In the genomic region with DNA sequence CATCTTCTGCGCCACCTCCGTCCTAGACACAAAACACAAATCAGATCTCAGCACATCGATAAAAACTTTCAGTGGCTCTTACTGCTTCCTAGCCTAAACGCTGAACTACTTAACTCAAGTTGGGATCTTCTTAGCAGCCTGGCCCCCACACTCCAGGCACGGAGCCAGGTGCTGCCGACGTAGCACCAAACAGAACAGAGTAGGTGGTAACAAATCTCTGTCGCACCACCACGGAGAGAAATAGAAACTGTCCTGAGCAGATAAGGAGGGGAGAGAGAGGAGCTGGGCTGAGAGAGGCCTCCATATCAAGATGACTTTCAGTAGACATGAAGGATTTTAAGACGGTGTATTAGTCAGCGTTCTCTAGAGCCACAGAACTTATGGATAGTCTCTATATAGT, we compare ENCODE assay signal across 25 mouse cellular contexts.
DNase-seq lines count a peak whose midpoint lies in the region; ATAC-seq and TF ChIP-seq lines count a peak whose summit lies in the region.
"Had no signal": no experiment of that assay in that cellular context is flagged by ENCODE, and none has a peak within 500 bp of the region (broad histone marks: within the 10 kb centered on the region; RNA-seq: fewer than 3 reads in every experiment).

No protein-coding gene starts in this region.

- DNase-seq in right cerebral cortex, adult 18-20 months, result peak; percentile 82
- DNase-seq in right cerebral cortex, postnatal 4 days, result no peak
- DNase-seq in layer of hippocampus, adult 9-11 months, result peak; percentile 56
- DNase-seq in left cerebral cortex, postnatal 25 days (ENCODE audit: low spot score in 2 of 2), result peak; percentile 64 to 91
- DNase-seq in telencephalon, adult 2 months (ENCODE audit: low read depth, low spot score), result peak; percentile 79
- DNase-seq in cerebellum, adult 2 months, result no peak
- DNase-seq: adrenal gland, postnatal 36 days; B cell, adult 2 months; cerebellum, adult 8-10 months; gastrocnemius, postnatal 10 days; heart, adult 2 months; heart, postnatal 4 days; thymus, postnatal 25 days had no signal

- TF ChIP-seq POLR2A in cerebellum, adult 2 months (IDR thresholded peaks at IDR 0.05; ENCODE audit: borderline replicate concordance, insufficient read depth, low read length), result no peak

- no peak for TF ChIP-seq CTCF in cerebellum, adult 2 months (IDR thresholded peaks at IDR 0.05; ENCODE audit: borderline replicate concordance, insufficient read depth, low read depth, low read length)

- H3K4me3 ChIP-seq in forebrain, embryonic 13.5 days, result no peak overlapping the region
- H3K4me3 ChIP-seq in kidney, embryonic 16.5 days (ENCODE audit: low read length), result no peak overlapping the region
- no peak overlapping the region for H3K4me3 ChIP-seq in cerebellum, adult 2 months (replicated peaks; ENCODE audit: insufficient read depth, low read depth, low read length)
- H3K4me3 ChIP-seq: embryonic facial prominence, embryonic 12.5 days; erythroblast, embryonic 14.5 days; forebrain, embryonic 15.5 days; heart, adult 2 months; heart, embryonic 15.5 days; hindbrain, embryonic 15.5 days; liver, embryonic 15.5 days; midbrain, embryonic 10.5 days; neural tube, embryonic 12.5 days had no signal

- no peak overlapping the region for H3K27ac ChIP-seq in forebrain, embryonic 13.5 days
- H3K27ac ChIP-seq in kidney, embryonic 16.5 days (ENCODE audit: low read length), result no peak overlapping the region
- H3K27ac ChIP-seq in cerebellum, adult 2 months (ENCODE audit: insufficient read depth, low read length), result no peak overlapping the region
- H3K27ac ChIP-seq: embryonic facial prominence, embryonic 12.5 days; forebrain, embryonic 15.5 days; heart, adult 2 months; heart, embryonic 15.5 days; hindbrain, embryonic 15.5 days; liver, embryonic 15.5 days; macrophage; midbrain, embryonic 10.5 days; neural tube, embryonic 12.5 days had no signal

- ATAC-seq in forebrain, embryonic 13.5 days, result no peak
- ATAC-seq in kidney, embryonic 16.5 days (ENCODE audit: low FRiP score, low TSS enrichment), result no peak
- ATAC-seq: forebrain, embryonic 15.5 days; intestine, embryonic 16.5 days had no signal

- no peaks in the 10 kb centered on the region for H3K36me3 ChIP-seq in forebrain, embryonic 13.5 days (ENCODE audit: poor library complexity, severe bottlenecking)
- H3K36me3 ChIP-seq in kidney, embryonic 16.5 days (ENCODE audit: insufficient read depth, low read length), result no peaks in the 10 kb centered on the region
- H3K36me3 ChIP-seq: embryonic facial prominence, embryonic 12.5 days; forebrain, embryonic 15.5 days; heart, embryonic 15.5 days; hindbrain, embryonic 15.5 days; liver, embryonic 15.5 days; midbrain, embryonic 10.5 days; neural tube, embryonic 12.5 days had no signal

- H3K4me1 ChIP-seq in forebrain, embryonic 13.5 days, result no peaks in the 10 kb centered on the region
- no peaks in the 10 kb centered on the region for H3K4me1 ChIP-seq in kidney, embryonic 16.5 days (ENCODE audit: insufficient read depth, low read length)
- H3K4me1 ChIP-seq in cerebellum, adult 2 months (ENCODE audit: control insufficient read depth, insufficient read depth, low read length), result no peaks in the 10 kb centered on the region
- H3K4me1 ChIP-seq: embryonic facial prominence, embryonic 12.5 days; forebrain, embryonic 15.5 days; heart, embryonic 15.5 days; liver, embryonic 15.5 days; midbrain, embryonic 10.5 days; neural tube, embryonic 12.5 days had no signal

- H3K27me3 ChIP-seq in forebrain, embryonic 13.5 days, result no peaks in the 10 kb centered on the region
- H3K27me3 ChIP-seq in kidney, embryonic 16.5 days (ENCODE audit: insufficient read depth, low read length), result no peaks in the 10 kb centered on the region
- no peaks in the 10 kb centered on the region for H3K27me3 ChIP-seq in cerebellum, adult 2 months (ENCODE audit: control insufficient read depth, insufficient read depth, low read length)
- H3K27me3 ChIP-seq: embryonic facial prominence, embryonic 12.5 days; forebrain, embryonic 15.5 days; heart, embryonic 15.5 days; hindbrain, embryonic 15.5 days; liver, embryonic 15.5 days; neural tube, embryonic 12.5 days had no signal

- 92% methylated on average over 11 of the region's 11 CpGs for WGBS in forebrain, embryonic 13.5 days
- WGBS in kidney, embryonic 16.5 days, result 81% methylated on average over 11 of the region's 11 CpGs
- 79% methylated on average over 11 of the region's 11 CpGs for WGBS in cerebellum, adult 2 months

- intact Hi-C loops in left cerebral cortex, postnatal 25 days (cut with DNase I), result loop anchor here (10.0 kb wide), 1 partner anchor 241 kb away; no protein-coding TSS in a partner anchor

- no peak overlapping the region for H3K4me2 ChIP-seq in forebrain, embryonic 13.5 days
- no peak overlapping the region for H3K4me2 ChIP-seq in kidney, embryonic 16.5 days (replicated peaks; ENCODE audit: low read depth, low read length)
- H3K4me2 ChIP-seq: embryonic facial prominence, embryonic 12.5 days; forebrain, embryonic 15.5 days; heart, embryonic 15.5 days; hindbrain, embryonic 15.5 days; liver, embryonic 15.5 days; neural tube, embryonic 12.5 days had no signal

- no peaks in the 10 kb centered on the region for H3K9me3 ChIP-seq in forebrain, embryonic 13.5 days (replicated peaks)
- H3K9me3 ChIP-seq in kidney, embryonic 16.5 days (ENCODE audit: low read length), result no peaks in the 10 kb centered on the region
- H3K9me3 ChIP-seq: embryonic facial prominence, embryonic 12.5 days; forebrain, embryonic 15.5 days; heart, embryonic 15.5 days; hindbrain, embryonic 15.5 days; liver, embryonic 15.5 days; midbrain, embryonic 10.5 days; neural tube, embryonic 12.5 days had no signal

- H3K9ac ChIP-seq in forebrain, embryonic 13.5 days, result no peak overlapping the region
- H3K9ac ChIP-seq in kidney, embryonic 16.5 days (replicated peaks; ENCODE audit: low read length), result no peak overlapping the region
- H3K9ac ChIP-seq: embryonic facial prominence, embryonic 12.5 days; forebrain, embryonic 15.5 days; heart, embryonic 15.5 days; hindbrain, embryonic 15.5 days; liver, embryonic 15.5 days; neural tube, embryonic 12.5 days had no signal

Comparison
In these comparisons a context has a peak if more than half of its experiments do, and no peak if none do; other contexts are left out.
1. DNase-seq: peak in right cerebral cortex, adult 18-20 months (single experiment), layer of hippocampus, adult 9-11 months (single experiment), left cerebral cortex, postnatal 25 days (2 of 2) and telencephalon, adult 2 months (single experiment); none in right cerebral cortex, postnatal 4 days (single experiment) and cerebellum, adult 2 months (0 of 2).